Mouse (Mus musculus): Measurements from ENCODE around the gene Rere. TPM values are rescaled to one million over a fixed set of nuclear protein-coding genes. Genes with fewer than 3 reads are reported as not detected.
"Not testable (repeated sequence)": the region's sequence is repeated elsewhere in the genome, so short reads cannot be mapped to it uniquely, and the experiment has no call there.

The Rere gene
- polyA plus RNA-seq, 1 experiment, result 3.5 TPM

DNA sequence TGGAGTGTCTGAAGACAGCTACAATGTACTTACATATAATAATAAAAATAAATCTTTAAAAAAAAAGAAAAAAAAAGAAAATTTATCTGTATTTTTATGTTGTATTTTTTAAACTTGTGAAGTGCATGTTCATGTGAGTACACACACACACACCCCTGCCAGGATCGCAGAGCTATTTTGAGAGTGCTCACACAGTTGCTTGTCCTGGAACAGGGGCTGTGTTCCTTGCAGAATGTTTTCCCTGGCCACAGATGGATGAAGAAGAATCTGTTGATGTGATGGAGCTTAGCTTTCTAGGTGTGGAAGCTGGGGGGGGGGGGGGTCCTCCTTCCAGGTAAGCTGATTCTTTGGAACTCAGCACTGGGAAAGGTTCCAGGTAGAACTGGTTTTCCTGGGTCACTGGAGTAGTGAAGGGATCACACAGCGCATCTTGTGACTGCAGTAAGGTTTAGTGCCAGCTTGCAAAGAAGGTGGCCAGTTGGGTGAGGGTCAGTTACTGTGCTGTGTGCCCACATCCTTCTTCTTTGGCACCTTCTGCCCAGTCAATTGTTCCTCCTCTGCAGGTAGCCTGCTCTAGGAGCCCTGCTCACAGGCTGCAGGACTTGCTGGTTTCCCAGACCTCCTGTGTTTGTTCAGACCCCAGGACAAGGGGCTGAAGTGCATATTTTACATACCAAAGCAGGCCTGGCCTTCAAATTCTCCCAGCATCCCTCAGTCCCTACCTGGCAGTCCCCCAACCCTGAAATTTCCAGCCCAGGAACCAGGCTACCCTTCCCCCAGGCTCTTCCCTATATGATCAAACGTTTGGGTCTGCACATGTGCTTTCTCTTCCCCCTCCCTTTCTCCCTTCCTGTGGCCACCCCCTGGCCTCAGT, 317.9 kb downstream of the Rere start:
- Histone ChIP-seq H3K36me3 (ENCODE audit: control insufficient read depth) (peaks cover 2% of the 10 kb centered on the region; the same call in 1 of the 2 replicates), H3K27me3 (ENCODE audit: control insufficient read depth) (no peaks in the 10 kb centered on the region), H3K9me3 (ENCODE audit: control insufficient read depth, low read length) (no peaks in the 10 kb centered on the region), H3K4me3 (replicated peaks) (no peak overlapping the region), H3K4me1 (ENCODE audit: control insufficient read depth) (peaks cover 3% of the 10 kb centered on the region)
- TF ChIP-seq GATA1 (IDR thresholded peaks at IDR 0.05; ENCODE audit: low read length) (no peak), TAL1 (IDR thresholded peaks at IDR 0.05; ENCODE audit: low read length) (no peak)

GRCm38 (mm10) chr4:150600503-150600902, 319.1 kb downstream of the Rere start:
- not testable (repeated sequence) for H3K4me1 ChIP-seq (ENCODE audit: control insufficient read depth); H3K27me3 ChIP-seq (ENCODE audit: control insufficient read depth); H3K36me3 ChIP-seq (ENCODE audit: control insufficient read depth); H3K4me3 ChIP-seq (replicated peaks); H3K9me3 ChIP-seq (ENCODE audit: control insufficient read depth, low read length)

GRCm38 (mm10) chr4:150601489-150601888, 320.0 kb downstream of the Rere start:
- H3K4me1 ChIP-seq (ENCODE audit: control insufficient read depth), result no peaks in the 10 kb centered on the region; the same call in 1 of the 2 replicates
- no peaks in the 10 kb centered on the region for H3K27me3 ChIP-seq (ENCODE audit: control insufficient read depth)
- TF ChIP-seq TAL1 (IDR thresholded peaks at IDR 0.05; ENCODE audit: low read length), result no peak
- TF ChIP-seq GATA1 (IDR thresholded peaks at IDR 0.05; ENCODE audit: low read length), result no peak
- H3K4me3 ChIP-seq (replicated peaks), result no peak overlapping the region
- no peaks in the 10 kb centered on the region for H3K9me3 ChIP-seq (ENCODE audit: control insufficient read depth, low read length)
- peaks cover 2% of the 10 kb centered on the region; the same call in 1 of the 2 replicates for H3K36me3 ChIP-seq (ENCODE audit: control insufficient read depth)

- TF ChIP-seq GATA1 (IDR thresholded peaks at IDR 0.05; ENCODE audit: low read length) (no peak), TAL1 (IDR thresholded peaks at IDR 0.05; ENCODE audit: low read length) (no peak)
Observed at GRCm38 (mm10) chr4:150603366-150604061, 322.1 kb downstream of the Rere start.

DNA sequence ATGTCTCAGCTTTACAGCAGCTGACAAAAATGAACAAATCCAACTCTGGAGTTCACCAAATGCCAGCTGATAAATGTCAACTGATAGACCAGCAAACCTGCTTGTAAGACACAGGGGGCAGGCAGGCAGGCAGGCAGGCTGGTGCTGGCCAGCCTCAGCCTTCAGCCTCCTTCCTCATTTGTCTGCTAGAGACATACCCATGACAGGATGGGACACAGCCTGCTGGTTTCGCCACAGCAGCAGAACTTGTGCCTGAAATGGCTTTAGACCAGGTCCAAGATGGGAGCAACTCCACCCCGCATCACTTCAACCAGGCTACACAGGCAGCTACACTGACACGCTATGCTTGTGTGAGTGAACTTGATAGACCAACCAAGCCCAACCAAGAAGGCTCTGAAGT, 324.4 kb downstream of the Rere start:
- Histone ChIP-seq H3K36me3 (ENCODE audit: control insufficient read depth) (peaks cover 12% of the 10 kb centered on the region), H3K4me1 (ENCODE audit: control insufficient read depth) (no peaks in the 10 kb centered on the region)
- TF ChIP-seq TAL1 (IDR thresholded peaks at IDR 0.05; ENCODE audit: low read length) (no peak), GATA1 (IDR thresholded peaks at IDR 0.05; ENCODE audit: low read length) (no peak)

More at GRCm38 (mm10) chr4:150603366-150604061, 322.1 kb downstream of the Rere start:
- Histone ChIP-seq H3K27me3 (ENCODE audit: control insufficient read depth) (no peaks in the 10 kb centered on the region), H3K4me1 (ENCODE audit: control insufficient read depth) (no peaks in the 10 kb centered on the region), H3K9me3 (ENCODE audit: control insufficient read depth, low read length) (no peaks in the 10 kb centered on the region), H3K36me3 (ENCODE audit: control insufficient read depth) (peaks cover 2% of the 10 kb centered on the region; the same call in 1 of the 2 replicates), H3K4me3 (replicated peaks) (no peak overlapping the region)

GRCm38 (mm10) chr4:150606449-150607161, 325.2 kb downstream of the Rere start:
- H3K9me3 ChIP-seq (ENCODE audit: control insufficient read depth, low read length), result no peaks in the 10 kb centered on the region
- H3K4me3 ChIP-seq (replicated peaks), result no peak overlapping the region
- H3K4me1 ChIP-seq (ENCODE audit: control insufficient read depth), result no peaks in the 10 kb centered on the region
- TF ChIP-seq GATA1 (IDR thresholded peaks at IDR 0.05; ENCODE audit: low read length), result no peak
- no peak for TF ChIP-seq TAL1 (IDR thresholded peaks at IDR 0.05; ENCODE audit: low read length)
- H3K27me3 ChIP-seq (ENCODE audit: control insufficient read depth), result no peaks in the 10 kb centered on the region
- H3K36me3 ChIP-seq (ENCODE audit: control insufficient read depth), result peaks cover 16% of the 10 kb centered on the region

More for the DNA sequence above, 324.4 kb downstream of the Rere start:
- Histone ChIP-seq H3K27me3 (ENCODE audit: control insufficient read depth) (no peaks in the 10 kb centered on the region), H3K9me3 (ENCODE audit: control insufficient read depth, low read length) (no peaks in the 10 kb centered on the region), H3K4me3 (replicated peaks) (no peak overlapping the region)

GRCm38 (mm10) chr4:150608670-150609069, 327.2 kb downstream of the Rere start:
- Histone ChIP-seq H3K9me3 (ENCODE audit: control insufficient read depth, low read length) (no peaks in the 10 kb centered on the region), H3K27me3 (ENCODE audit: control insufficient read depth) (no peaks in the 10 kb centered on the region), H3K36me3 (ENCODE audit: control insufficient read depth) (peaks cover 37% of the 10 kb centered on the region), H3K4me1 (ENCODE audit: control insufficient read depth) (no peaks in the 10 kb centered on the region), H3K4me3 (replicated peaks) (no peak overlapping the region)
- TF ChIP-seq TAL1 (IDR thresholded peaks at IDR 0.05; ENCODE audit: low read length) (no peak), GATA1 (IDR thresholded peaks at IDR 0.05; ENCODE audit: low read length) (no peak)

DNA sequence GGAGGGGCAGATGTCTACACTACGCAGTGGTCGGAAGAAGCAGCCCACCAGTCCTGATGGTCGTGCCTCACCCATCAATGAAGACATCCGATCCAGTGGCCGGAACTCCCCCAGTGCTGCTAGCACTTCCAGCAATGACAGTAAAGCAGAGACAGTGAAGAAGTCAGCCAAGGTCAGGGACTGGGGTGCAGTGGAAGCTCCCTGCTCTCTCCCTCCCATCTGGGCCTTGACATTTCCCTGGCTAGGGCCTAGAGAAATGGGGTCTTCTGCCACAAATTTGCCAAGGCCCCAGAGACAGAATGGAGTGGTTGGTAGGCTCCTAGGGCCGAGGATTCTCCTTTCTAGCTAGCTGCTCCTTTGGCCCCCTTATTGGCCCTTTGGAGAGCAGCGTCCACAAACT, 332.3 kb downstream of the Rere start:
- H3K27me3 ChIP-seq (ENCODE audit: control insufficient read depth), result no peaks in the 10 kb centered on the region
- no peaks in the 10 kb centered on the region for H3K9me3 ChIP-seq (ENCODE audit: control insufficient read depth, low read length)
- H3K36me3 ChIP-seq (ENCODE audit: control insufficient read depth), result peaks cover 87% of the 10 kb centered on the region
- H3K4me1 ChIP-seq (ENCODE audit: control insufficient read depth), result no peaks in the 10 kb centered on the region
- no peak for TF ChIP-seq TAL1 (IDR thresholded peaks at IDR 0.05; ENCODE audit: low read length)
- TF ChIP-seq GATA1 (IDR thresholded peaks at IDR 0.05; ENCODE audit: low read length), result no peak
- H3K4me3 ChIP-seq (replicated peaks), result no peak overlapping the region

Measured in erythroblast, embryonic 14.5 days (primary cell).